Mouse (Mus musculus): ENCODE data around the gene Dhdh. TPM values are rescaled to one million over a fixed set of nuclear protein-coding genes. Genes with fewer than 3 reads are reported as not detected.
"Not testable (repeated sequence)": the region's sequence is repeated elsewhere in the genome, so short reads cannot be mapped to it uniquely, and the experiment has no call there.

Gene Dhdh
- polyA plus RNA-seq, 1 experiment, result 0.13 TPM

DNA sequence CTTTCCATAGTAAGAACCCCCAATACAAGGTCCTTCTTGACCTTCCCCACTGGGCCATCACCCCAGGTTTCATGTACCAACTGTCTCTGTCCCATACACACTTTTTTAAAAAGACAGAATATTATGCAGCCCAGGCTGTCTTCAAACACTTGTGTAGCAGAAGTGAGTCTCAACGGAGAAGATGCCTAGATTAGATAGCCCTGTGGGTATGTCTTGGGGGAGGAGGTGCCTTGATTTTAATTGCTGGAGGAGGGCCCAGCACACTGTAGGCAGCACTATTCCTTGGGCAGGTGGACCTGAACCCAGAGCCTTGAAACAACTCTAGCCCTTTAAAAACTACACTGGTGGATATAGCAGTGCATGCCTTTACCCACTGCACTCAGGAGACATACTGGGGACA lies 6.4 kb downstream of the Dhdh start:
- TF ChIP-seq MAX (IDR thresholded peaks at IDR 0.05; ENCODE audit: low read depth) (no peak), CEBPB (IDR thresholded peaks at IDR 0.05; ENCODE audit: insufficient read depth, poor library complexity, severe bottlenecking) (no peak), E2F4 (IDR thresholded peaks at IDR 0.05; ENCODE audit: insufficient read depth) (no peak), REST (IDR thresholded peaks at IDR 0.05; ENCODE audit: insufficient read depth, insufficient read length) (no peak), TCF12 (IDR thresholded peaks at IDR 0.05; ENCODE audit: insufficient read depth, poor library complexity, severe bottlenecking) (no peak), MYOG (IDR thresholded peaks at IDR 0.05; ENCODE audit: control insufficient read depth in 1 of 3, insufficient read depth in 1 of 3, insufficient read length in 2 of 3, low read depth in 2 of 3) (no peak), TCF3 (IDR thresholded peaks at IDR 0.05; ENCODE audit: insufficient read length, low read depth) (no peak), SRF (IDR thresholded peaks at IDR 0.05; ENCODE audit: control insufficient read depth, insufficient read length, low read depth) (no peak), USF1 (IDR thresholded peaks at IDR 0.05; ENCODE audit: low read depth) (no peak), POLR2A (IDR thresholded peaks at IDR 0.05; ENCODE audit: insufficient read length, low read depth) (no peak), MYOD1 (IDR thresholded peaks at IDR 0.05; ENCODE audit: control insufficient read depth in 1 of 3, insufficient read length in 2 of 3, low read depth in 2 of 3) (no peak), POLR2AphosphoS2 (IDR thresholded peaks at IDR 0.05; ENCODE audit: insufficient read length, low read depth) (no peak)
- Histone ChIP-seq H3K79me2 (ENCODE audit: control insufficient read depth, insufficient read depth) (no peaks in the 10 kb centered on the region), H3K4me2 (ENCODE audit: low read depth) (no peak overlapping the region), H3K4me3 (no peak overlapping the region), H3K36me3 (ENCODE audit: control insufficient read depth, insufficient read depth) (no peaks in the 10 kb centered on the region), H3ac (ENCODE audit: control insufficient read depth, insufficient read length) (no peak overlapping the region), H3K27me3 (ENCODE audit: control insufficient read depth, insufficient read depth, insufficient read length) (no peaks in the 10 kb centered on the region)

DNA sequence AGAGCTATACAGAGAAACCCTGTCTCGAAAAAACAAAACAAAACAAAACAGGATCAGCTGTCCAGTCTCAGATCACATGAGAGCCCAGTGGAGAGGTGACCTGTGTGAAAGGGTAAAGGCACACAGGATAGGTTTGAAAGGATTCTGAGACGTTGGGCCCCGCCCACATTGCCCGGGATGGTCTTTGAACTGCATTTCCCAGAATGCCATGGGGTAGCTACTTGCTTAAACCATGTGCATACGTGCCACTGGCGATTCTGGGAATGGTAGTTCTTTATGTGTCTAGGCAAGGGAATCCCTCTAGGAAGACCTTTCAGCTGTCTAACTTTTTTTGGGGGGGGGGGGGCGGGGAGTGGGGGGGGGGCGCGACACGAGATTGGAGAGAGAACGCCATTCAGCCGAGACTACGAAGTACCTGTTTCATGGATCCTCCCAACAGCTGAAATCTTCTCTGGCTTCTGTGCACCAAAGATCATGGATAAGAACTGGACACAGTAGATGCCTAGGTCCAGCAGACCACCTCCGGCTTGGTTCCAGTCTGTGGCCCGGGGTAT lies 7.2 kb downstream of the Dhdh start, which contains the start of gene Tulp2:
Gene Tulp2 (plus strand): TSS at position 504 of the 554 bp plus-strand sequence.
- no peak within 1 kb of the TSS for H3K4me3 ChIP-seq
- no peak for TF ChIP-seq E2F4 (IDR thresholded peaks at IDR 0.05; ENCODE audit: insufficient read depth)
- peak; percentile 36 for TF ChIP-seq USF1 (IDR thresholded peaks at IDR 0.05; ENCODE audit: low read depth)
- no peak within 1 kb of the TSS for H3ac ChIP-seq (ENCODE audit: control insufficient read depth, insufficient read length)
- no peaks in the 10 kb centered on the region for H3K36me3 ChIP-seq (ENCODE audit: control insufficient read depth, insufficient read depth)
- H3K79me2 ChIP-seq (ENCODE audit: control insufficient read depth, insufficient read depth), result no peaks in the 10 kb centered on the region
- no peaks in the 10 kb centered on the region for H3K27me3 ChIP-seq (ENCODE audit: control insufficient read depth, insufficient read depth, insufficient read length)
- H3K4me2 ChIP-seq (ENCODE audit: low read depth), result no peak within 1 kb of the TSS

- not testable (repeated sequence) for H3K79me2 ChIP-seq (ENCODE audit: control insufficient read depth, insufficient read depth); H3K36me3 ChIP-seq (ENCODE audit: control insufficient read depth, insufficient read depth); H3ac ChIP-seq (ENCODE audit: control insufficient read depth, insufficient read length); H3K4me3 ChIP-seq; H3K27me3 ChIP-seq (ENCODE audit: control insufficient read depth, insufficient read depth, insufficient read length); H3K4me2 ChIP-seq (ENCODE audit: low read depth)
Measured at GRCm38 (mm10) chr7:45480310-45480709, 8.3 kb downstream of the Dhdh start.

- Histone ChIP-seq H3ac (ENCODE audit: control insufficient read depth, insufficient read length) (no peak overlapping the region), H3K4me2 (ENCODE audit: low read depth) (no peak overlapping the region), H3K27me3 (ENCODE audit: control insufficient read depth, insufficient read depth, insufficient read length) (no peaks in the 10 kb centered on the region), H3K79me2 (ENCODE audit: control insufficient read depth, insufficient read depth) (no peaks in the 10 kb centered on the region), H3K4me3 (no peak overlapping the region), H3K36me3 (ENCODE audit: control insufficient read depth, insufficient read depth) (no peaks in the 10 kb centered on the region)
- no peak for TF ChIP-seq USF1 (IDR thresholded peaks at IDR 0.05; ENCODE audit: low read depth)
- no peak for TF ChIP-seq TCF3 (IDR thresholded peaks at IDR 0.05; ENCODE audit: insufficient read length, low read depth)
- TF ChIP-seq CEBPB (IDR thresholded peaks at IDR 0.05; ENCODE audit: insufficient read depth, poor library complexity, severe bottlenecking), result no peak
- TF ChIP-seq E2F4 (IDR thresholded peaks at IDR 0.05; ENCODE audit: insufficient read depth), result no peak
- TF ChIP-seq POLR2AphosphoS2 (IDR thresholded peaks at IDR 0.05; ENCODE audit: insufficient read length, low read depth), result no peak
- TF ChIP-seq MYOD1 (IDR thresholded peaks at IDR 0.05; ENCODE audit: control insufficient read depth in 1 of 3, insufficient read length in 2 of 3, low read depth in 2 of 3), result no peak
- no peak for TF ChIP-seq MYOG (IDR thresholded peaks at IDR 0.05; ENCODE audit: control insufficient read depth in 1 of 3, insufficient read depth in 1 of 3, insufficient read length in 2 of 3, low read depth in 2 of 3)
- no peak for TF ChIP-seq SRF (IDR thresholded peaks at IDR 0.05; ENCODE audit: control insufficient read depth, insufficient read length, low read depth)
- no peak for TF ChIP-seq REST (IDR thresholded peaks at IDR 0.05; ENCODE audit: insufficient read depth, insufficient read length)
- TF ChIP-seq POLR2A (IDR thresholded peaks at IDR 0.05; ENCODE audit: insufficient read length, low read depth), result no peak
- no peak for TF ChIP-seq MAX (IDR thresholded peaks at IDR 0.05; ENCODE audit: low read depth)
- no peak for TF ChIP-seq TCF12 (IDR thresholded peaks at IDR 0.05; ENCODE audit: insufficient read depth, poor library complexity, severe bottlenecking)
Measured at GRCm38 (mm10) chr7:45478774-45479173, 9.8 kb downstream of the Dhdh start.

- H3K27me3 ChIP-seq (ENCODE audit: control insufficient read depth, insufficient read depth, insufficient read length), result no peaks in the 10 kb centered on the region
- no peak overlapping the region for H3ac ChIP-seq (ENCODE audit: control insufficient read depth, insufficient read length)
- no peaks in the 10 kb centered on the region for H3K36me3 ChIP-seq (ENCODE audit: control insufficient read depth, insufficient read depth)
- no peak for TF ChIP-seq TCF3 (IDR thresholded peaks at IDR 0.05; ENCODE audit: insufficient read length, low read depth)
- no peak for TF ChIP-seq POLR2A (IDR thresholded peaks at IDR 0.05; ENCODE audit: insufficient read length, low read depth)
- peak; percentile 42 to 53 (median 51) for TF ChIP-seq MYOD1 (IDR thresholded peaks at IDR 0.05; ENCODE audit: control insufficient read depth in 1 of 3, insufficient read length in 2 of 3, low read depth in 2 of 3)
- no peak for TF ChIP-seq MAX (IDR thresholded peaks at IDR 0.05; ENCODE audit: low read depth)
- no peak for TF ChIP-seq POLR2AphosphoS2 (IDR thresholded peaks at IDR 0.05; ENCODE audit: insufficient read length, low read depth)
- no peak for TF ChIP-seq CEBPB (IDR thresholded peaks at IDR 0.05; ENCODE audit: insufficient read depth, poor library complexity, severe bottlenecking)
- no peak for TF ChIP-seq TCF12 (IDR thresholded peaks at IDR 0.05; ENCODE audit: insufficient read depth, poor library complexity, severe bottlenecking)
- peak; percentile 69 for TF ChIP-seq USF1 (IDR thresholded peaks at IDR 0.05; ENCODE audit: low read depth)
- no peak for TF ChIP-seq E2F4 (IDR thresholded peaks at IDR 0.05; ENCODE audit: insufficient read depth)
- TF ChIP-seq MYOG (IDR thresholded peaks at IDR 0.05; ENCODE audit: control insufficient read depth in 1 of 3, insufficient read depth in 1 of 3, insufficient read length in 2 of 3, low read depth in 2 of 3), result peak in 2 of 3 experiments; percentile 46 to 70
- no peak for TF ChIP-seq SRF (IDR thresholded peaks at IDR 0.05; ENCODE audit: control insufficient read depth, insufficient read length, low read depth)
- TF ChIP-seq REST (IDR thresholded peaks at IDR 0.05; ENCODE audit: insufficient read depth, insufficient read length), result no peak
- H3K4me2 ChIP-seq (ENCODE audit: low read depth), result peak overlapping the region; percentile 64
- no peaks in the 10 kb centered on the region for H3K79me2 ChIP-seq (ENCODE audit: control insufficient read depth, insufficient read depth)
- no peak overlapping the region for H3K4me3 ChIP-seq
Measured at GRCm38 (mm10) chr7:45477003-45477402, 11.6 kb downstream of the Dhdh start.

Data from myocyte (in vitro differentiated cells).